Mouse (Mus musculus): ENCODE measurements around the gene Ssc5d. TPM values are rescaled to one million over a fixed set of nuclear protein-coding genes. Genes with fewer than 3 reads are reported as not detected.

Gene Ssc5d
- total and polyA plus RNA-seq, 3 experiments = 1.7 to 6.4 (median 2.9) TPM

GRCm38 (mm10) chr7:4993999-4994788 lies 68.6 kb downstream of the Ssc5d start:
- 73% methylated on average over 59 of the region's 59 CpGs for WGBS
- intact Hi-C loops (cut with DNase I) = no loop called here
- Histone ChIP-seq H3K9ac (ENCODE audit: low read depth, low read length) (no peak overlapping the region), H3K4me3 (no peak overlapping the region), H3K27me3 (ENCODE audit: control insufficient read depth, insufficient read depth, low read length) (no peaks in the 10 kb centered on the region), H3K27ac (no peak overlapping the region), H3K79me2 (replicated peaks; ENCODE audit: control insufficient read depth, insufficient read depth, low read length) (no peaks in the 10 kb centered on the region), H3K36me3 (ENCODE audit: control insufficient read depth, insufficient read depth, low read length) (no peaks in the 10 kb centered on the region), H3K4me1 (ENCODE audit: control insufficient read depth, insufficient read depth, low read length) (peaks cover 5% of the 10 kb centered on the region)
- TF ChIP-seq POLR2A (IDR thresholded peaks at IDR 0.05; ENCODE audit: insufficient read depth, low read depth, low read length) (no peak), EP300 (IDR thresholded peaks at IDR 0.05; ENCODE audit: insufficient read depth, low read depth, low read length) (no peak), CTCF (IDR thresholded peaks at IDR 0.05) (no peak)
- DNase-seq = no peak

Other genes with a start within 250 kb of the Ssc5d start
Only the 30 nearest of the 33 such genes appear.
- gene Tmem150b, start 200.5 kb upstream of the Ssc5d start, total RNA-seq (2021) = not detected
- 0.16 and 0.59 TPM in 2 replicates for gene Tmem150b, start 200.5 kb upstream of the Ssc5d start, polyA plus RNA-seq (2012; rRNA removed)
- gene Kmt5c, start 185.7 kb upstream of the Ssc5d start, total RNA-seq (2021) = 10 to 100 TPM in 1 of 2 experiments, 1 to 10 TPM in 1; 8.5 to 11.2 TPM
- 36.4 and 38.5 TPM in 2 replicates for gene Kmt5c, start 185.7 kb upstream of the Ssc5d start, polyA plus RNA-seq (2012; rRNA removed)
- gene Cox6b2, start 172.7 kb upstream of the Ssc5d start, total RNA-seq (2021) = 1 to 10 TPM; 1.7 to 3.5 TPM
- 7.7 and 8.6 TPM in 2 replicates for gene Cox6b2, start 172.7 kb upstream of the Ssc5d start, polyA plus RNA-seq (2012; rRNA removed)
- gene Fam71e2, start 154.5 kb upstream of the Ssc5d start, total RNA-seq (2021) = not detected
- 0.09 and 0.35 TPM in 2 replicates for gene Fam71e2, start 154.5 kb upstream of the Ssc5d start, polyA plus RNA-seq (2012; rRNA removed)
- gene Il11, start 142.9 kb upstream of the Ssc5d start, total RNA-seq (2021) = not detected
- gene Il11, start 142.9 kb upstream of the Ssc5d start, polyA plus RNA-seq (2012; rRNA removed) = 0.15 TPM in 1 of 2 replicates, not detected in the other
- gene Tmem190, start 142.8 kb upstream of the Ssc5d start, total RNA-seq (2021) = not detected
- 0.29 TPM in 1 of 2 replicates, not detected in the other for gene Tmem190, start 142.8 kb upstream of the Ssc5d start, polyA plus RNA-seq (2012; rRNA removed)
- gene Tmem238, start 136.1 kb upstream of the Ssc5d start, total RNA-seq (2021) = 1 to 10 TPM; 5.3 to 5.4 TPM
- 2.2 and 4.3 TPM in 2 replicates for gene Tmem238, start 136.1 kb upstream of the Ssc5d start, polyA plus RNA-seq (2012; rRNA removed)
- gene Rpl28, start 132.9 kb upstream of the Ssc5d start, total RNA-seq (2021) = 100 to 1,000 TPM; 492 to 575 TPM
- 135 and 202 TPM in 2 replicates for gene Rpl28, start 132.9 kb upstream of the Ssc5d start, polyA plus RNA-seq (2012; rRNA removed)
- gene Ube2s, start 113.2 kb upstream of the Ssc5d start, total RNA-seq (2021) = 10 to 100 TPM; 85.1 to 99.1 TPM
- gene Ube2s, start 113.2 kb upstream of the Ssc5d start, polyA plus RNA-seq (2012; rRNA removed) = 167 and 265 TPM in 2 replicates
- gene Shisa7, start 81.1 kb upstream of the Ssc5d start, total RNA-seq (2021) = under 1 TPM in 1 of 2 experiments, not detected in 1; 0.07 TPM
- 0.09 and 0.12 TPM in 2 replicates for gene Shisa7, start 81.1 kb upstream of the Ssc5d start, polyA plus RNA-seq (2012; rRNA removed)
- 1 to 10 TPM; 3.5 to 3.8 TPM for gene Isoc2b, start 55.5 kb upstream of the Ssc5d start, total RNA-seq (2021)
- 10.0 and 10.3 TPM in 2 replicates for gene Isoc2b, start 55.5 kb upstream of the Ssc5d start, polyA plus RNA-seq (2012; rRNA removed)
- 10 to 100 TPM; 48.9 to 55.5 TPM for gene Isoc2a, start 48.6 kb upstream of the Ssc5d start, total RNA-seq (2021)
- 29.3 and 30.6 TPM in 2 replicates for gene Isoc2a, start 48.6 kb upstream of the Ssc5d start, polyA plus RNA-seq (2012; rRNA removed)
- under 1 TPM in 1 of 2 experiments, not detected in 1; 0.18 TPM for gene Gm36210, start 19.3 kb upstream of the Ssc5d start, total RNA-seq (2021)
- 0.20 and 0.29 TPM in 2 replicates for gene Gm36210, start 19.3 kb upstream of the Ssc5d start, polyA plus RNA-seq (2012; rRNA removed)
- 1 to 10 TPM; 6.8 to 9.4 TPM for gene Zfp628, start 10.6 kb upstream of the Ssc5d start, total RNA-seq (2021)
- 6.1 and 7.5 TPM in 2 replicates for gene Zfp628, start 10.6 kb upstream of the Ssc5d start, polyA plus RNA-seq (2012; rRNA removed)
- 1 to 10 TPM; 5.6 to 5.8 TPM for gene Nat14, start 3.8 kb upstream of the Ssc5d start, total RNA-seq (2021)
- 3.5 TPM in 2 replicates for gene Nat14, start 3.8 kb upstream of the Ssc5d start, polyA plus RNA-seq (2012; rRNA removed)
- 10 to 100 TPM; 26.5 to 35.6 TPM for gene Sbk2, start 38.6 kb downstream of the Ssc5d start, total RNA-seq (2021)
- gene Sbk2, start 38.6 kb downstream of the Ssc5d start, polyA plus RNA-seq (2012; rRNA removed) = 85.0 and 119 TPM in 2 replicates
- 10 to 100 TPM; 39.4 to 46.1 TPM for gene Sbk3, start 45.4 kb downstream of the Ssc5d start, total RNA-seq (2021)
- gene Sbk3, start 45.4 kb downstream of the Ssc5d start, polyA plus RNA-seq (2012; rRNA removed) = 66.1 and 72.5 TPM in 2 replicates
- gene Zfp579, start 70.4 kb downstream of the Ssc5d start, total RNA-seq (2021) = 10 to 100 TPM; 12.3 to 14.0 TPM
- gene Zfp579, start 70.4 kb downstream of the Ssc5d start, polyA plus RNA-seq (2012; rRNA removed) = 51.8 and 70.2 TPM in 2 replicates
- 1 to 10 TPM; 8.7 to 9.2 TPM for gene Zfp524, start 88.6 kb downstream of the Ssc5d start, total RNA-seq (2021)
- gene Zfp524, start 88.6 kb downstream of the Ssc5d start, polyA plus RNA-seq (2012; rRNA removed) = 14.7 and 17.7 TPM in 2 replicates
- gene Fiz1, start 88.9 kb downstream of the Ssc5d start, total RNA-seq (2021) = 10 to 100 TPM; 17.9 to 20.4 TPM
- gene Fiz1, start 88.9 kb downstream of the Ssc5d start, polyA plus RNA-seq (2012; rRNA removed) = 18.2 and 20.4 TPM in 2 replicates
- not detected for gene Gm44973, start 89.7 kb downstream of the Ssc5d start, total RNA-seq (2021)
- gene Gm44973, start 89.7 kb downstream of the Ssc5d start, polyA plus RNA-seq (2012; rRNA removed) = not detected in 2 replicates
- 10 to 100 TPM; 13.8 to 13.9 TPM for gene Zfp865, start 94.6 kb downstream of the Ssc5d start, total RNA-seq (2021)
- 13.5 and 16.9 TPM in 2 replicates for gene Zfp865, start 94.6 kb downstream of the Ssc5d start, polyA plus RNA-seq (2012; rRNA removed)
- under 1 TPM in 1 of 2 experiments, not detected in 1; 0.25 TPM for gene Ccdc106, start 94.8 kb downstream of the Ssc5d start, total RNA-seq (2021)
- gene Ccdc106, start 94.8 kb downstream of the Ssc5d start, polyA plus RNA-seq (2012; rRNA removed) = 0.53 TPM in 1 of 2 replicates, not detected in the other
- gene 4632433K11Rik, start 108.3 kb downstream of the Ssc5d start, total RNA-seq (2021) = not detected
- gene 4632433K11Rik, start 108.3 kb downstream of the Ssc5d start, polyA plus RNA-seq (2012; rRNA removed) = not detected in 2 replicates
- gene Zfp784, start 112.7 kb downstream of the Ssc5d start, total RNA-seq (2021) = 1 to 10 TPM; 5.0 to 5.6 TPM
- 6.7 and 7.0 TPM in 2 replicates for gene Zfp784, start 112.7 kb downstream of the Ssc5d start, polyA plus RNA-seq (2012; rRNA removed)
- gene Zfp580, start 125.8 kb downstream of the Ssc5d start, total RNA-seq (2021) = 1 to 10 TPM; 3.4 to 4.4 TPM
- gene Zfp580, start 125.8 kb downstream of the Ssc5d start, polyA plus RNA-seq (2012; rRNA removed) = 7.4 and 12.7 TPM in 2 replicates
- 10 to 100 TPM; 65.6 to 68.5 TPM for gene U2af2, start 136.4 kb downstream of the Ssc5d start, total RNA-seq (2021)
- gene U2af2, start 136.4 kb downstream of the Ssc5d start, polyA plus RNA-seq (2012; rRNA removed) = 84.4 and 118 TPM in 2 replicates
- 100 to 1,000 TPM; 160 to 192 TPM for gene Epn1, start 154.4 kb downstream of the Ssc5d start, total RNA-seq (2021)
- 174 and 181 TPM in 2 replicates for gene Epn1, start 154.4 kb downstream of the Ssc5d start, polyA plus RNA-seq (2012; rRNA removed)
- gene Rfpl4, start 191.2 kb downstream of the Ssc5d start, total RNA-seq (2021) = not detected
- gene Rfpl4, start 191.2 kb downstream of the Ssc5d start, polyA plus RNA-seq (2012; rRNA removed) = not detected in 2 replicates
- 1 to 10 TPM; 6.2 to 8.1 TPM for gene Rasl2-9, start 200.2 kb downstream of the Ssc5d start, total RNA-seq (2021)
- 3.9 and 5.7 TPM in 2 replicates for gene Rasl2-9, start 200.2 kb downstream of the Ssc5d start, polyA plus RNA-seq (2012; rRNA removed)

Measured in heart, adult 2 months (tissue).